ENCODE assay signal across 15 mouse cellular contexts in genomic region chr17:81433148-81433547, GRCm38 (mm10). TPM values are rescaled to one million over a fixed set of nuclear protein-coding genes. Genes with fewer than 3 reads are reported as not detected.
DNase-seq lines count a peak whose midpoint lies in the region; ATAC-seq lines count a peak whose summit lies in the region.
"Had no signal": no experiment of that assay in that cellular context is flagged by ENCODE, and none has a peak within 500 bp of the region (broad histone marks: within the 10 kb centered on the region; RNA-seq: fewer than 3 reads in every experiment).

No protein-coding gene starts in this region.

- ATAC-seq in hindbrain, embryonic 13.5 days (ENCODE audit: low FRiP score), result no peak
- ATAC-seq in limb, embryonic 13.5 days (ENCODE audit: low FRiP score, low read depth), result peak; percentile 59
- ATAC-seq: intestine, embryonic 15.5 days had no signal

- peaks cover 12% of the 10 kb centered on the region; the same call in 1 of the 2 replicates for H3K4me1 ChIP-seq in hindbrain, embryonic 10.5 days (replicated peaks)
- peaks cover 9% of the 10 kb centered on the region for H3K4me1 ChIP-seq in hindbrain, embryonic 13.5 days (replicated peaks)
- peaks cover 13% of the 10 kb centered on the region; the same call in 1 of the 2 replicates for H3K4me1 ChIP-seq in limb, embryonic 13.5 days
- H3K4me1 ChIP-seq: intestine, embryonic 15.5 days had no signal

- no peaks in the 10 kb centered on the region for H3K36me3 ChIP-seq in hindbrain, embryonic 10.5 days
- H3K36me3 ChIP-seq in hindbrain, embryonic 13.5 days, result peaks cover 10% of the 10 kb centered on the region
- H3K36me3 ChIP-seq in limb, embryonic 13.5 days, result peaks cover 5% of the 10 kb centered on the region; the same call in 1 of the 2 replicates
- H3K36me3 ChIP-seq: intestine, embryonic 15.5 days had no signal

- H3K9me3 ChIP-seq in hindbrain, embryonic 10.5 days, result no peaks in the 10 kb centered on the region
- no peaks in the 10 kb centered on the region for H3K9me3 ChIP-seq in hindbrain, embryonic 13.5 days
- H3K9me3 ChIP-seq in limb, embryonic 13.5 days, result no peaks in the 10 kb centered on the region
- H3K9me3 ChIP-seq: intestine, embryonic 15.5 days had no signal

- no peak overlapping the region for H3K27ac ChIP-seq in hindbrain, embryonic 10.5 days
- no peak overlapping the region for H3K27ac ChIP-seq in hindbrain, embryonic 13.5 days
- H3K27ac ChIP-seq in limb, embryonic 13.5 days, result 0 out of 2 replicates have a peak overlapping the region, but pooled peaks have one; percentile 10
- H3K27ac ChIP-seq: intestine, embryonic 15.5 days; macrophage had no signal

- H3K4me2 ChIP-seq in hindbrain, embryonic 13.5 days, result no peak overlapping the region
- no peak overlapping the region for H3K4me2 ChIP-seq in limb, embryonic 13.5 days (replicated peaks)
- H3K4me2 ChIP-seq: intestine, embryonic 15.5 days had no signal

- 54% methylated on average over 5 of the region's 5 CpGs for WGBS in hindbrain, embryonic 10.5 days
- WGBS in hindbrain, embryonic 13.5 days, result 54% methylated on average over 5 of the region's 5 CpGs
- 38% methylated on average over 5 of the region's 5 CpGs for WGBS in limb, embryonic 13.5 days

- peak; percentile 34 for DNase-seq in hindbrain, embryonic 10.5 days (ENCODE audit: low spot score)
- peak; percentile 26 for DNase-seq in embryo, embryonic 9.5 days (ENCODE audit: extremely low spot score)
- DNase-seq in heart, postnatal 10 days, result peak; percentile 41 to 55
- DNase-seq in gastrocnemius, postnatal 25 days, result no peak
- no peak for DNase-seq in natural killer cell, adult 2 months (ENCODE audit: low spot score in 2 of 2)
- DNase-seq in ovary, adult 18-20 months (ENCODE audit: low spot score), result no peak
- DNase-seq: cerebellum, postnatal 14 days had no signal

- intact Hi-C loops in heart, postnatal 10 days (cut with DNase I), result no loop called here

- H3K9ac ChIP-seq in hindbrain, embryonic 13.5 days, result no peak overlapping the region
- H3K9ac ChIP-seq in limb, embryonic 13.5 days, result no peak overlapping the region
- H3K9ac ChIP-seq: intestine, embryonic 15.5 days had no signal

- H3K27me3 ChIP-seq in hindbrain, embryonic 10.5 days (ENCODE audit: insufficient read depth, poor library complexity, severe bottlenecking), result no peaks in the 10 kb centered on the region
- H3K27me3 ChIP-seq in hindbrain, embryonic 13.5 days, result no peaks in the 10 kb centered on the region
- no peaks in the 10 kb centered on the region for H3K27me3 ChIP-seq in limb, embryonic 13.5 days
- H3K27me3 ChIP-seq: intestine, embryonic 15.5 days had no signal

- H3K4me3 ChIP-seq in hindbrain, embryonic 10.5 days, result no peak overlapping the region
- no peak overlapping the region for H3K4me3 ChIP-seq in hindbrain, embryonic 13.5 days
- H3K4me3 ChIP-seq in limb, embryonic 13.5 days, result no peak overlapping the region
- H3K4me3 ChIP-seq: intestine, embryonic 15.5 days had no signal

RNA-seq across cellular contexts. Expression of gene Gm11096, which starts 8.4 kb away (rescaled TPM):
- not detected in 2 replicates for polyA plus RNA-seq in hindbrain, embryonic 10.5 days (2016; fragmentation: Nextera tagmentation; extraction: Ambion mirVana)
- not detected in 2 replicates for polyA plus RNA-seq in hindbrain, embryonic 13.5 days (2015; fragmentation: Nextera tagmentation; extraction: Ambion mirVana)
- not detected for total RNA-seq in heart, postnatal 10 days (2021)
- polyA plus RNA-seq in limb, embryonic 13.5 days (2015; fragmentation: Nextera tagmentation; extraction: Ambion mirVana), result not detected in 2 replicates
- not detected for total RNA-seq in gastrocnemius, postnatal 25 days (2021)
- total RNA-seq: left cerebral cortex, postnatal 25 days had no signal
- polyA plus RNA-seq: brain, embryonic 14.5 days; gonadal fat pad, adult 2 months; intestine, embryonic 15.5 days; macrophage; stomach, embryonic 14.5 days had no signal

Comparison
In these comparisons a context has a peak if more than half of its experiments do, and no peak if none do; other contexts are left out.
1. DNase-seq: peak in hindbrain, embryonic 10.5 days (single experiment), embryo, embryonic 9.5 days (single experiment) and heart, postnatal 10 days (2 of 2); none in gastrocnemius, postnatal 25 days (single experiment), natural killer cell, adult 2 months (0 of 2) and ovary, adult 18-20 months (single experiment).